ENCODE assay signal across 25 mouse cellular contexts in the genomic region with DNA sequence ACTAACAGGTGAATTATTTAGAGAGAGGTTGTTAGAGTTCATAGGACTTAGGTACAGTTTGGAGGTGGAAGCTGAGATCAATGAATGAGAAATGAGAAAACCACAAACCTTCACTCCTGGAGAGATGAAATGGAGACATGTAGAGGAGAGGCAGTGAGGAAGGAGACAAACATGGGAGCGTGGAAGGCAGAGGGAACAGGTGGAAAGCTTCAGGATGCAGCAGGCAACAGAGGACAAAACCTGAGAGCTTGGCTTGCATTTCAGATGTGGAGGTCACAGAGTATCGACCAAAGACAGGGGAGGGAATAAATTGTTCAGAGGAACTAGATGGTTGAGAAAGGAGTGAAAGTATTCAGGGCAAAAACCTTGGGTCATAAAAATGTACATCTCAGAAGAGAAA.
DNase-seq lines count a peak whose midpoint lies in the region; ATAC-seq lines count a peak whose summit lies in the region.
"Had no signal": no experiment of that assay in that cellular context is flagged by ENCODE, and none has a peak within 500 bp of the region (broad histone marks: within the 10 kb centered on the region; RNA-seq: fewer than 3 reads in every experiment).

No protein-coding gene starts in this region.

- 22% methylated on average over 2 of the region's 2 CpGs for WGBS in kidney, embryonic 14.5 days
- 18% methylated on average over 2 of the region's 2 CpGs for WGBS in kidney, embryonic 16.5 days
- WGBS in midbrain, embryonic 11.5 days, result 87% methylated on average over 2 of the region's 2 CpGs
- WGBS in midbrain, embryonic 14.5 days, result 93% methylated on average over 2 of the region's 2 CpGs

- no peaks in the 10 kb centered on the region for H3K9me3 ChIP-seq in kidney, embryonic 14.5 days (ENCODE audit: control insufficient read depth, low read length)
- no peaks in the 10 kb centered on the region for H3K9me3 ChIP-seq in kidney, embryonic 16.5 days (ENCODE audit: low read length)
- no peaks in the 10 kb centered on the region for H3K9me3 ChIP-seq in midbrain, embryonic 11.5 days (ENCODE audit: control insufficient read depth, low read length)
- no peaks in the 10 kb centered on the region for H3K9me3 ChIP-seq in midbrain, embryonic 14.5 days (ENCODE audit: control insufficient read depth, low read length)
- H3K9me3 ChIP-seq: embryonic facial prominence, embryonic 13.5 days; embryonic facial prominence, embryonic 15.5 days; forebrain, embryonic 10.5 days; forebrain, embryonic 12.5 days had no signal

- no peaks in the 10 kb centered on the region for H3K4me1 ChIP-seq in kidney, embryonic 14.5 days (ENCODE audit: control insufficient read depth, insufficient read depth, low read length)
- peaks cover 6% of the 10 kb centered on the region; the same call in 1 of the 2 replicates for H3K4me1 ChIP-seq in kidney, embryonic 16.5 days (ENCODE audit: insufficient read depth, low read length)
- H3K4me1 ChIP-seq in midbrain, embryonic 11.5 days (ENCODE audit: control insufficient read depth, insufficient read depth, low read length), result no peaks in the 10 kb centered on the region
- no peaks in the 10 kb centered on the region for H3K4me1 ChIP-seq in midbrain, embryonic 14.5 days (ENCODE audit: control insufficient read depth, insufficient read depth, low read length)
- H3K4me1 ChIP-seq: embryonic facial prominence, embryonic 13.5 days; embryonic facial prominence, embryonic 15.5 days; forebrain, embryonic 10.5 days; forebrain, embryonic 12.5 days had no signal

- no peaks in the 10 kb centered on the region for H3K36me3 ChIP-seq in kidney, embryonic 14.5 days (ENCODE audit: control insufficient read depth, insufficient read depth, low read length)
- no peaks in the 10 kb centered on the region for H3K36me3 ChIP-seq in kidney, embryonic 16.5 days (ENCODE audit: insufficient read depth, low read length)
- H3K36me3 ChIP-seq in midbrain, embryonic 11.5 days (ENCODE audit: control insufficient read depth, insufficient read depth, low read length), result no peaks in the 10 kb centered on the region
- no peaks in the 10 kb centered on the region for H3K36me3 ChIP-seq in midbrain, embryonic 14.5 days (ENCODE audit: control insufficient read depth, insufficient read depth, low read length)
- H3K36me3 ChIP-seq: embryonic facial prominence, embryonic 13.5 days; embryonic facial prominence, embryonic 15.5 days; forebrain, embryonic 10.5 days; forebrain, embryonic 12.5 days had no signal

- no peaks in the 10 kb centered on the region for H3K27me3 ChIP-seq in kidney, embryonic 14.5 days (ENCODE audit: control insufficient read depth, insufficient read depth, low read length)
- H3K27me3 ChIP-seq in kidney, embryonic 16.5 days (ENCODE audit: insufficient read depth, low read length), result no peaks in the 10 kb centered on the region
- no peaks in the 10 kb centered on the region for H3K27me3 ChIP-seq in midbrain, embryonic 11.5 days (ENCODE audit: control insufficient read depth, insufficient read depth, low read length)
- no peaks in the 10 kb centered on the region for H3K27me3 ChIP-seq in midbrain, embryonic 14.5 days (ENCODE audit: control insufficient read depth, insufficient read depth, low read length)
- H3K27me3 ChIP-seq: embryonic facial prominence, embryonic 13.5 days; embryonic facial prominence, embryonic 15.5 days; forebrain, embryonic 12.5 days had no signal

- peak; percentile 86 for ATAC-seq in kidney, embryonic 14.5 days (ENCODE audit: low FRiP score, low TSS enrichment)
- ATAC-seq in kidney, embryonic 16.5 days (ENCODE audit: low FRiP score, low TSS enrichment), result peak; percentile 49
- no peak for ATAC-seq in midbrain, embryonic 11.5 days (ENCODE audit: low FRiP score)
- ATAC-seq in midbrain, embryonic 14.5 days (ENCODE audit: low FRiP score, low TSS enrichment), result no peak
- ATAC-seq: CD4-positive, CD25-positive, alpha-beta regulatory T cell, adult 4 months; forebrain, embryonic 14.5 days; forebrain, embryonic 16.5 days had no signal

- H3K4me2 ChIP-seq in kidney, embryonic 14.5 days (replicated peaks; ENCODE audit: low read depth, low read length), result no peak overlapping the region
- no peak overlapping the region for H3K4me2 ChIP-seq in kidney, embryonic 16.5 days (replicated peaks; ENCODE audit: low read depth, low read length)
- H3K4me2 ChIP-seq in midbrain, embryonic 11.5 days, result no peak overlapping the region
- no peak overlapping the region for H3K4me2 ChIP-seq in midbrain, embryonic 14.5 days (ENCODE audit: low read length)
- H3K4me2 ChIP-seq: embryonic facial prominence, embryonic 13.5 days; embryonic facial prominence, embryonic 15.5 days; forebrain, embryonic 12.5 days had no signal

- no peak overlapping the region for H3K27ac ChIP-seq in kidney, embryonic 14.5 days (ENCODE audit: low read depth, low read length)
- no peak overlapping the region for H3K27ac ChIP-seq in kidney, embryonic 16.5 days (ENCODE audit: low read length)
- H3K27ac ChIP-seq in midbrain, embryonic 11.5 days (ENCODE audit: low read depth, low read length), result no peak overlapping the region
- no peak overlapping the region for H3K27ac ChIP-seq in midbrain, embryonic 14.5 days (replicated peaks; ENCODE audit: low read depth, low read length)
- H3K27ac ChIP-seq: embryonic facial prominence, embryonic 13.5 days; embryonic facial prominence, embryonic 15.5 days; forebrain, embryonic 10.5 days; forebrain, embryonic 12.5 days had no signal

- H3K9ac ChIP-seq in kidney, embryonic 14.5 days (ENCODE audit: low read depth, low read length), result no peak overlapping the region
- no peak overlapping the region for H3K9ac ChIP-seq in kidney, embryonic 16.5 days (replicated peaks; ENCODE audit: low read length)
- no peak overlapping the region for H3K9ac ChIP-seq in midbrain, embryonic 11.5 days (ENCODE audit: low read length)
- H3K9ac ChIP-seq in midbrain, embryonic 14.5 days (replicated peaks; ENCODE audit: low read length), result no peak overlapping the region
- H3K9ac ChIP-seq: embryonic facial prominence, embryonic 13.5 days; embryonic facial prominence, embryonic 15.5 days; forebrain, embryonic 12.5 days had no signal

- H3K4me3 ChIP-seq in kidney, embryonic 14.5 days (ENCODE audit: low read length), result no peak overlapping the region
- H3K4me3 ChIP-seq in kidney, embryonic 16.5 days (ENCODE audit: low read length), result no peak overlapping the region
- no peak overlapping the region for H3K4me3 ChIP-seq in midbrain, embryonic 11.5 days (ENCODE audit: low read depth, low read length)
- H3K4me3 ChIP-seq in midbrain, embryonic 14.5 days (replicated peaks; ENCODE audit: low read depth, low read length), result no peak overlapping the region
- H3K4me3 ChIP-seq: embryonic facial prominence, embryonic 13.5 days; embryonic facial prominence, embryonic 15.5 days; erythroblast, embryonic 14.5 days; forebrain, embryonic 10.5 days; forebrain, embryonic 12.5 days had no signal

- DNase-seq in kidney, adult 18-20 months, result no peak
- no peak for DNase-seq in kidney, postnatal 25 days
- peak; percentile 4 for DNase-seq in midbrain, embryonic 11.5 days (ENCODE audit: low spot score, missing footprints)
- DNase-seq in midbrain, embryonic 14.5 days, result no peak
- DNase-seq: adrenal gland, adult 2 months; adrenal gland, postnatal 10 days; adrenal gland, postnatal 25 days; B cell, adult 2 months; cerebellum, adult 11 months; cerebellum, adult 18-20 months; cerebellum, adult 8-10 months; cerebellum, adult 9-11 months; cerebellum, postnatal 14 days; cerebellum, postnatal 36 days; embryo, embryonic 11 days had no signal

Comparison
In these comparisons a context has a peak if more than half of its experiments do, and no peak if none do; other contexts are left out.
1. ATAC-seq: peak in kidney, embryonic 14.5 days (single experiment) and kidney, embryonic 16.5 days (single experiment); none in midbrain, embryonic 11.5 days (single experiment) and midbrain, embryonic 14.5 days (single experiment).